Comparison of ENCODE assay signal across 8 mouse cellular contexts in genomic region chr5:101967832-101968152, GRCm38 (mm10).
DNase-seq lines count a peak whose midpoint lies in the region; ATAC-seq and TF ChIP-seq lines count a peak whose summit lies in the region.

No protein-coding gene starts in this region.

- WGBS in forebrain, embryonic 12.5 days: 82% methylated on average over 2 of the region's 2 CpGs
- whole genome bisulfite sequencing in forebrain, embryonic 13.5 days: 94% methylated on average over 2 of the region's 2 CpGs
- 61% methylated on average over 2 of the region's 2 CpGs for WGBS in lung, embryonic 16.5 days
- 53% methylated on average over 2 of the region's 2 CpGs for WGBS in limb, embryonic 14.5 days
- 80% methylated on average over 2 of the region's 2 CpGs for WGBS in stomach, embryonic 14.5 days

- H3K9me3 ChIP-seq in forebrain, embryonic 12.5 days: no peaks in the 10 kb centered on the region
- H3K9me3 ChIP-seq in forebrain, embryonic 13.5 days (replicated peaks): no peaks in the 10 kb centered on the region
- no peaks in the 10 kb centered on the region for H3K9me3 ChIP-seq in lung, embryonic 16.5 days (ENCODE audit: control insufficient read depth, low read length)
- no peaks in the 10 kb centered on the region for H3K9me3 ChIP-seq in limb, embryonic 14.5 days (ENCODE audit: control insufficient read depth, low read length)
- H3K9me3 ChIP-seq in stomach, embryonic 14.5 days (ENCODE audit: control insufficient read depth, low read depth, low read length): no peaks in the 10 kb centered on the region

- H3K4me3 ChIP-seq in forebrain, embryonic 12.5 days (replicated peaks): no peak overlapping the region
- H3K4me3 ChIP-seq in forebrain, embryonic 13.5 days: no peak overlapping the region
- H3K4me3 ChIP-seq in lung, embryonic 16.5 days (ENCODE audit: low read length): no peak overlapping the region
- no peak overlapping the region for H3K4me3 ChIP-seq in limb, embryonic 14.5 days (replicated peaks; ENCODE audit: low read length)
- H3K4me3 ChIP-seq in stomach, embryonic 14.5 days (ENCODE audit: low read depth, low read length): no peak overlapping the region

- no peak for TF ChIP-seq POLR2A in limb, embryonic 14.5 days (IDR thresholded peaks at IDR 0.05; ENCODE audit: borderline replicate concordance, extremely low read depth, insufficient read depth, insufficient read length)

- no peak for DNase-seq in lung, postnatal 14 days
- DNase-seq in limb, embryonic 14.5 days (ENCODE audit: low spot score): no peak
- no peak for DNase-seq in adrenal gland, adult 18-20 months (ENCODE audit: low spot score in 2 of 2)
- no peak for DNase-seq in right cerebral cortex, postnatal 36 days (ENCODE audit: low spot score in 2 of 2)

- no peak for ATAC-seq in forebrain, embryonic 12.5 days (ENCODE audit: low FRiP score)
- ATAC-seq in forebrain, embryonic 13.5 days: no peak
- ATAC-seq in lung, embryonic 16.5 days (ENCODE audit: low read depth): no peak
- ATAC-seq in limb, embryonic 14.5 days (ENCODE audit: low FRiP score, low read depth): no peak
- no peak for ATAC-seq in stomach, embryonic 14.5 days (ENCODE audit: insufficient number of reproducible peaks, insufficient read depth, low FRiP score, low read depth)

- no peaks in the 10 kb centered on the region for H3K27me3 ChIP-seq in forebrain, embryonic 12.5 days
- no peaks in the 10 kb centered on the region for H3K27me3 ChIP-seq in forebrain, embryonic 13.5 days
- H3K27me3 ChIP-seq in lung, embryonic 16.5 days (ENCODE audit: control insufficient read depth, insufficient read depth, low read depth, low read length): no peaks in the 10 kb centered on the region
- no peaks in the 10 kb centered on the region for H3K27me3 ChIP-seq in limb, embryonic 14.5 days (ENCODE audit: control insufficient read depth, insufficient read depth, low read length)
- no peaks in the 10 kb centered on the region for H3K27me3 ChIP-seq in stomach, embryonic 14.5 days (ENCODE audit: control insufficient read depth, insufficient read depth, low read length)

- peaks cover 13% of the 10 kb centered on the region for H3K36me3 ChIP-seq in forebrain, embryonic 12.5 days (replicated peaks)
- peaks cover 19% of the 10 kb centered on the region for H3K36me3 ChIP-seq in forebrain, embryonic 13.5 days (ENCODE audit: poor library complexity, severe bottlenecking)
- no peaks in the 10 kb centered on the region for H3K36me3 ChIP-seq in lung, embryonic 16.5 days (ENCODE audit: control insufficient read depth, insufficient read depth, low read length)
- peaks cover 17% of the 10 kb centered on the region for H3K36me3 ChIP-seq in limb, embryonic 14.5 days (ENCODE audit: control insufficient read depth, insufficient read depth, low read length)
- peaks cover 5% of the 10 kb centered on the region; the same call in 1 of the 2 replicates for H3K36me3 ChIP-seq in stomach, embryonic 14.5 days (ENCODE audit: control insufficient read depth, insufficient read depth, low read length)

- no peak overlapping the region for H3K4me2 ChIP-seq in forebrain, embryonic 12.5 days
- no peak overlapping the region for H3K4me2 ChIP-seq in forebrain, embryonic 13.5 days
- H3K4me2 ChIP-seq in lung, embryonic 16.5 days (ENCODE audit: low read depth, low read length): no peak overlapping the region
- H3K4me2 ChIP-seq in limb, embryonic 14.5 days (replicated peaks; ENCODE audit: low read depth, low read length, severe bottlenecking): no peak overlapping the region
- no peak overlapping the region for H3K4me2 ChIP-seq in stomach, embryonic 14.5 days (replicated peaks; ENCODE audit: low read depth, low read length)

- H3K4me1 ChIP-seq in forebrain, embryonic 12.5 days: no peaks in the 10 kb centered on the region
- H3K4me1 ChIP-seq in forebrain, embryonic 13.5 days: peaks cover 20% of the 10 kb centered on the region
- H3K4me1 ChIP-seq in lung, embryonic 16.5 days (replicated peaks; ENCODE audit: control insufficient read depth, insufficient read depth, low read length): no peaks in the 10 kb centered on the region; the same call in 1 of the 2 replicates
- H3K4me1 ChIP-seq in limb, embryonic 14.5 days (ENCODE audit: control insufficient read depth, insufficient read depth, low read length): peaks cover 4% of the 10 kb centered on the region; the same call in 1 of the 2 replicates
- peaks cover 12% of the 10 kb centered on the region; the same call in 1 of the 2 replicates for H3K4me1 ChIP-seq in stomach, embryonic 14.5 days (ENCODE audit: control insufficient read depth, insufficient read depth, low read length)

- 0 out of 2 replicates have a peak overlapping the region, but pooled peaks have one; percentile 31 for H3K27ac ChIP-seq in forebrain, embryonic 12.5 days
- H3K27ac ChIP-seq in forebrain, embryonic 13.5 days: no peak overlapping the region; the same call in 1 of the 2 replicates
- H3K27ac ChIP-seq in lung, embryonic 16.5 days (ENCODE audit: low read length): peak overlapping the region; percentile 73
- peak overlapping the region; percentile 33; the same call in 1 of the 2 replicates for H3K27ac ChIP-seq in limb, embryonic 14.5 days (replicated peaks; ENCODE audit: low read depth, low read length)
- peak overlapping the region; percentile 61; the same call in 1 of the 2 replicates for H3K27ac ChIP-seq in stomach, embryonic 14.5 days (ENCODE audit: low read length)

- no peak overlapping the region for H3K9ac ChIP-seq in forebrain, embryonic 12.5 days
- no peak overlapping the region for H3K9ac ChIP-seq in forebrain, embryonic 13.5 days
- H3K9ac ChIP-seq in lung, embryonic 16.5 days (ENCODE audit: low read length): peak overlapping the region; percentile 14; the same call in 1 of the 2 replicates
- no peak overlapping the region for H3K9ac ChIP-seq in limb, embryonic 14.5 days (ENCODE audit: low read depth, low read length, severe bottlenecking)
- no peak overlapping the region for H3K9ac ChIP-seq in stomach, embryonic 14.5 days (replicated peaks; ENCODE audit: low read depth, low read length)
